Mouse (Mus musculus) heart, adult 2 months (tissue): ENCODE data around the gene Ttc21a.

Source experiments
- CTCF ChIP-seq: fragments of 200-600 bp; IDR thresholded peaks from 2 replicates; pipeline ENCODE4 v1.8.1; 2022; ENCODE audit warnings: antibody characterized with exemption, mild to moderate bottlenecking, moderate library complexity
- POLR2A ChIP-seq: fragments of 200-500 bp; IDR thresholded peaks from 2 replicates; pipeline ENCODE4 v1.6.1; 2011; ENCODE audit warnings: mild to moderate bottlenecking, low read depth, low read length, control low read depth; ENCODE audit not compliant: insufficient read depth

GRCm38 (mm10) chr9:119893881-119894280, 43.5 kb upstream of the Ttc21a start:
- no peak for TF ChIP-seq POLR2A
- no peak for TF ChIP-seq CTCF
